Mouse (Mus musculus) liver, embryonic 14.5 days (tissue): Measurements from ENCODE around the gene Ccdc148. TPM values are rescaled to one million over a fixed set of nuclear protein-coding genes. Genes with fewer than 3 reads are reported as not detected.

Experiments
- ATAC-seq: fragments of 200-750 bp; cut with Nextera tagmentation; 2 replicates; pipeline ENCODE4 v1.8.0; 2017; ENCODE audit warnings: moderate number of reproducible peaks, mild to moderate bottlenecking, moderate library complexity; ENCODE audit not compliant: insufficient read depth
- DNase-seq, 3 experiments: peaks; one replicate each; pipeline ENCODE4 v3.0.0-alpha.2; 2012 to 2013; ENCODE audit warnings: low read depth in 3 of 3, low spot score in 3 of 3
- H3K27ac ChIP-seq: fragments of 300-500 bp; sonication (generic); 2 replicates; pipeline ENCODE4 v1.5.1; 2014; ENCODE audit warnings: moderate library complexity, mild to moderate bottlenecking, control low read depth, inconsistent platforms
- H3K27me3 ChIP-seq: fragments of 300-500 bp; sonication (generic); 2 replicates; pipeline ENCODE4 v1.6.1; 2014; ENCODE audit warnings: mild to moderate bottlenecking, low read length, moderate library complexity; ENCODE audit not compliant: control insufficient read depth, insufficient read depth
- H3K36me3 ChIP-seq: fragments of 300-500 bp; sonication (generic); replicated peaks from 2 replicates; pipeline ENCODE4 v1.6.1; 2014; ENCODE audit warnings: low read depth; ENCODE audit not compliant: control insufficient read depth, insufficient read depth
- H3K4me1 ChIP-seq, 2 experiments: fragments of 200-500 bp in 1 of 2; fragments of 300-500 bp in 1 of 2; sonication (generic) in 1 of 2; replicated peaks; 2 replicates each; pipeline ENCODE4 v1.6.1; 2012 to 2014; ENCODE audit warnings: antibody characterized with exemption in 1 of 2, inconsistent platforms in 1 of 2, low read length in 1 of 2; ENCODE audit not compliant: control insufficient read depth in 2 of 2, insufficient read depth in 2 of 2
- H3K4me2 ChIP-seq: fragments of 300-500 bp; sonication (generic); 2 replicates; pipeline ENCODE4 v1.6.1; 2014; ENCODE audit warnings: low read depth, mild to moderate bottlenecking, control low read depth, moderate library complexity
- H3K4me3 ChIP-seq, 2 experiments: fragments of 200-500 bp in 1 of 2; fragments of 300-500 bp in 1 of 2; sonication (generic) in 1 of 2; 2 replicates each; pipeline ENCODE4 v1.5.1; 2012 to 2014; ENCODE audit warnings: low read depth in 2 of 2, low read length in 2 of 2, mild to moderate bottlenecking in 2 of 2, control low read depth in 1 of 2, inconsistent platforms in 1 of 2, moderate library complexity in 1 of 2; ENCODE audit not compliant: insufficient read depth in 1 of 2
- H3K9ac ChIP-seq: fragments of 300-500 bp; sonication (generic); replicated peaks from 2 replicates; pipeline ENCODE4 v1.6.1; 2014; ENCODE audit warnings: mild to moderate bottlenecking, control low read depth, moderate library complexity
- H3K9me3 ChIP-seq: fragments of 300-500 bp; sonication (generic); 2 replicates; pipeline ENCODE4 v1.6.1; 2016; ENCODE audit warnings: low read length, mixed read lengths; ENCODE audit not compliant: control insufficient read depth
- CTCF ChIP-seq: IDR thresholded peaks from 2 replicates; pipeline ENCODE4 v1.5.1; 2016; ENCODE audit warnings: antibody characterized with exemption, low read depth, control low read depth
- EP300 ChIP-seq: IDR thresholded peaks from 2 replicates; pipeline ENCODE4 v1.6.1; 2016; ENCODE audit warnings: antibody characterized with exemption, low read depth
- WGBS: fragments of 180-500 bp; shearing (Covaris S2); extraction: QIAGEN DNeasy Blood & Tissue Kit; methylation state at CpG from one replicate; pipeline ENCODE4 v1.1.7; 2014; ENCODE audit not compliant: insufficient replicate concordance; 5-methylcytosine and 5-hydroxymethylcytosine counted together
- polyA plus RNA-seq, 2 experiments: library from polyadenylated mRNA; depleted of rRNA in 1 of 2; stranded (reverse) in 1 of 2; unstranded in 1 of 2; fragments of >200 nt; fragmentation: Nextera tagmentation in 1 of 2; extraction: Ambion mirVana in 1 of 2; gene quantifications; 2 replicates each; pipeline versions ENCODE4 v1.2.1 to v1.2.3; 2012 to 2014

The Ccdc148 gene
- polyA plus RNA-seq, 2 experiments, result 0.20 to 0.26 TPM

GRCm38 (mm10) chr2:58794489-58794888 is 366.0 kb downstream of the Ccdc148 start:
- no peak overlapping the region for H3K4me2 ChIP-seq
- no peaks in the 10 kb centered on the region for H3K9me3 ChIP-seq
- H3K27ac ChIP-seq, result no peak overlapping the region
- no peak for TF ChIP-seq CTCF
- no peak for TF ChIP-seq EP300
- no peaks in the 10 kb centered on the region for H3K4me1 ChIP-seq
- no peak overlapping the region for H3K4me3 ChIP-seq
- DNase-seq, result no peak
- WGBS, result 70% methylated on average over 15 of the region's 15 CpGs
- no peak for ATAC-seq
- no peak overlapping the region for H3K9ac ChIP-seq
- no peaks in the 10 kb centered on the region for H3K27me3 ChIP-seq
- H3K36me3 ChIP-seq, result no peaks in the 10 kb centered on the region

GRCm38 (mm10) chr2:58790361-58790760 is 370.1 kb downstream of the Ccdc148 start:
- no peak for ATAC-seq
- no peak for TF ChIP-seq EP300
- TF ChIP-seq CTCF, result no peak
- 66% methylated on average over 4 of the region's 4 CpGs for WGBS
- no peak for DNase-seq
- no peak overlapping the region for H3K4me2 ChIP-seq
- no peaks in the 10 kb centered on the region for H3K4me1 ChIP-seq
- H3K9me3 ChIP-seq, result no peaks in the 10 kb centered on the region
- H3K36me3 ChIP-seq, result no peaks in the 10 kb centered on the region
- H3K4me3 ChIP-seq, result no peak overlapping the region
- H3K27me3 ChIP-seq, result no peaks in the 10 kb centered on the region
- no peak overlapping the region for H3K9ac ChIP-seq
- no peak overlapping the region for H3K27ac ChIP-seq

GRCm38 (mm10) chr2:58789934-58790333 is 370.5 kb downstream of the Ccdc148 start:
- H3K36me3 ChIP-seq, result no peaks in the 10 kb centered on the region
- WGBS, result 65% methylated on average over 7 of the region's 7 CpGs
- DNase-seq (no peak), ATAC-seq (no peak)
- H3K4me1 ChIP-seq, result no peaks in the 10 kb centered on the region
- no peaks in the 10 kb centered on the region for H3K9me3 ChIP-seq
- no peak overlapping the region for H3K27ac ChIP-seq
- H3K4me2 ChIP-seq, result no peak overlapping the region
- no peaks in the 10 kb centered on the region for H3K27me3 ChIP-seq
- no peak overlapping the region for H3K4me3 ChIP-seq
- H3K9ac ChIP-seq, result no peak overlapping the region
- no peak for TF ChIP-seq EP300
- TF ChIP-seq CTCF, result no peak

GRCm38 (mm10) chr2:58787360-58787759 is 373.1 kb downstream of the Ccdc148 start:
- Histone ChIP-seq H3K4me3 (no peak overlapping the region), H3K4me1 (no peaks in the 10 kb centered on the region), H3K4me2 (no peak overlapping the region), H3K9ac (no peak overlapping the region), H3K27ac (no peak overlapping the region), H3K36me3 (no peaks in the 10 kb centered on the region), H3K27me3 (no peaks in the 10 kb centered on the region), H3K9me3 (no peaks in the 10 kb centered on the region)
- WGBS, result 47% methylated on average over 7 of the region's 7 CpGs
- ATAC-seq (no peak), DNase-seq (no peak)
- TF ChIP-seq EP300 (no peak), CTCF (no peak)

GRCm38 (mm10) chr2:58786681-58787080 is 373.8 kb downstream of the Ccdc148 start:
- ATAC-seq (no peak), DNase-seq (no peak)
- Histone ChIP-seq H3K9me3 (no peaks in the 10 kb centered on the region), H3K27ac (no peak overlapping the region), H3K4me3 (no peak overlapping the region), H3K4me2 (no peak overlapping the region), H3K4me1 (no peaks in the 10 kb centered on the region), H3K36me3 (no peaks in the 10 kb centered on the region), H3K9ac (no peak overlapping the region), H3K27me3 (no peaks in the 10 kb centered on the region)
- no peak for TF ChIP-seq CTCF
- TF ChIP-seq EP300, result no peak
- WGBS, result 57% methylated on average over 8 of the region's 8 CpGs
